Mouse (Mus musculus): ENCODE measurements around the gene Gdf9.

Gdf9 gene

DNA sequence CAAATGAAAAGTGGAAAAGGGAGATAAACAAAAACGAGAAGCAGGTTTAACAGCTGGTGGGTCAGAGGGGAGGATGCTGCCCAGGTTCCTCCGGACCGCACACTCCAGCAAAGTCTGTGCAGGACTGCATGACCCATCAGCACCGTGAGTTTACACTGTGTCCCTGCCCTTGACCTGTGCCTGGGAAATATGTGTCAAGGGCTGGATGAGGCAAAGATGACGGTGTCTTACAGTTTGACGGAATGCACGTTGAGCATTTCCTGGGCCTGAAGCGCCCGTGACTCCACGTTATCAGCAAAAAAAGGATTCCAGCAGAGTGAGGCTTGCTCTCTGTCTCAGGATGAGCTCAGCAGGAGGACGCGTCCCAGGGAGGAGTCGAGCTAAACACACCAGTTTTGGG lies 14.7 kb downstream of the Gdf9 start:
- no peak for DNase-seq (ENCODE audit: low spot score)

DNA sequence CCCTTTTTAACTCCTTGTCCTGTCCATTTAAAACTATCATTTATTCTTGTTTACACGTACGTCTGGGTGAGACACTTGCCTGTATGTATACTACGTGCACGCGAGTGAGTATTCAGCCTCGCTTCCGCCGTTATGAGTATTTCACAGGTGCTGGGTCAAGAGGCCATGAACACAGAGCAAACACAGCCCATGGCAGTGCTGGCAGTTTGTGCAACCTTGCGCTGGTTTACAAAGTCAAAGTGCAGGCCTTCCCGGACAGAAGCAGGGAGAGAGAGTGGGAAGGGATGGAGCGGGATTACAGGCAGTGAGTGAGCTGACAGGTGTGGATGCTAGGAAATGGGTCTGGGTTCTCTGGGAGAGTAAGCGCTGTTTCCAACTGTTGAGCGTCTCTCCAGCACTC lies 15.4 kb downstream of the Gdf9 start:
- DNase-seq (ENCODE audit: low spot score): no peak

DNA sequence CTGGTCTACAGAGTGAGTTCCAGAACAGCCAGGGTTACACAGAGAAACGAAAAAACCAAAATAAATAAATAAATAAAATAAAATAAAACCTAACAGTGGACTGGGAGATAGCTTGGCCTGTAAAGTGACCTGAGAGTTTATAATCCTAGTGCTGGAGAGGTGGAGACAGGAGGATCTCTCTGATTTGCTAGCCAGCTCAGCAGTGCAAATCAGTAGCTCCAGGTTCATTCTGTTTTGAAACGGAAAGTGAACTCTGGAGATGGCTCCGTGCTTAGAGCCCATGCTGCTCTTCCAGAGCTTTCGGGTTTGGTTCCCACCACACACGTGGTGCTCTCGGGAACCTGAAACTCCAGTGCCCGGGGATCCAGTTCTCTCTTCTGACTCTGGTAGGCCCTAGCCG lies 17.2 kb downstream of the Gdf9 start:
- DNase-seq (ENCODE audit: low spot score): no peak

DNA sequence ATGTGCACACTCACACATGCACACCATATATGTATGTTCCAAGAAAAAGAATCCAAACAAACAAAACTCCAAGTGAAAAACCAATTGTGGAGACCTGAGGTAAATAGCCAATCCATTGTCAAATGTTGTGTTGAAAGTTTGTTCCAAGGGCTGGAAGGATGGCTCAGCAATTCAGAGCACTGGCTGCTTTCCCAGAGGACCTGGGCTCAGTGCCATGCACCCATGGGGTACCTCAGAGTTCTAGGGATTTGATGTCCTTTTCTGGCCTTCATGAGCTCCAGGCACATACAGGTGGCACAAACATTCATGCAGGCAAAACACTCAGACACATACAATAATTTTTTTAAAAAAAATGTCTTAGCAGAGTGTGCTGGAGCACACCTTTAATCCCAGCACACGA lies 17.7 kb downstream of the Gdf9 start:
- DNase-seq (ENCODE audit: low spot score): no peak

DNA sequence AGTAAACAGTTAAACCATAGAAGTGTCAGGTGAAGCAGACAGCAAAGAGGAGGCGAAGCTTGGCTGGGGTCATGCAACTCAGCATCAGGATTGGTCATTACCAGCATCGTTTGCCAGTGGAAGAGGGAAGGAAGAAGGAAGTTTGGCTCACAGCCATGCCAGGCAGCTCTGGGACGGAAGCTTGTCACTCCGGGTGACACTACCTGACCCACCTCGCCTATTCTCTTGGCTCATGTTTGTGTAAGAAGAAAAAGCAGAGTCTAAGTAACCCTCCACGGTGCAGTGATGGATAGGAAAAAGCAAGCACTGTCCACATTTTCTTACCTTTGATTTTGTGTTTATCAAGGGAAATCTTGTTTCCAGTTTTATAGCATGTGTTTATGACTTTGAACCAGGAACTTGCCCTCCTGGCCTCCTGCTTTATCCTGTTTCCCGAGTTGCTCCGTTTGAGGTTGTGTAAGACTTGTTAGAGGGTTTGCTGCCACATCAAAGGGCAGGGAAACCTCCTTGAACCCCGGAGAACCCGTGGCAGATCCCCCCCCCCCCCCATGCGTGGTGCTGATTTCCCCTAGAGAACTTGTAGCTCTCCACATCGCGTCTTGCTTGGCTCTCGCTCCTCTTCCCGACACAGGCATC lies 19.4 kb downstream of the Gdf9 start:
- DNase-seq (ENCODE audit: low spot score): peak; percentile 34

DNA sequence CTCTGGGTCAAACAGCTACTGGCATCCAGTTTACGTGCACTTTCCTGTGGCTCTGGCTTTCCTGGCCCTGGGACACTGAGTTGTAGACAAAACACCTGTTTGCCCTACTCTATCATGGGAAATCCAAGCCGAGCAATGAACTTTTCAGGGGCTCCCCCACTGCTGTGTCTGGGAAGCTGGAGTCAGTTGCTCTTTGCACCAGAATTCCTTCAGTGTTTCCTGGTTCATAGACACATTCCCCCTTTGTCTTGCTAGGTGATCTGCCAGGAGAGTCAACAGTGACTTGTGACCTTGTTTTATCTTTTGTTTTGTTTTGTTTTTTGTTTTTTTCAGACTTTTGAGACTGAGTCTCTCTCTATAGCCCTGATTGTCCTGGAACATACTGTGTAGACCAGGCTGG lies 20.5 kb downstream of the Gdf9 start:
- no peak for DNase-seq (ENCODE audit: low spot score)

DNA sequence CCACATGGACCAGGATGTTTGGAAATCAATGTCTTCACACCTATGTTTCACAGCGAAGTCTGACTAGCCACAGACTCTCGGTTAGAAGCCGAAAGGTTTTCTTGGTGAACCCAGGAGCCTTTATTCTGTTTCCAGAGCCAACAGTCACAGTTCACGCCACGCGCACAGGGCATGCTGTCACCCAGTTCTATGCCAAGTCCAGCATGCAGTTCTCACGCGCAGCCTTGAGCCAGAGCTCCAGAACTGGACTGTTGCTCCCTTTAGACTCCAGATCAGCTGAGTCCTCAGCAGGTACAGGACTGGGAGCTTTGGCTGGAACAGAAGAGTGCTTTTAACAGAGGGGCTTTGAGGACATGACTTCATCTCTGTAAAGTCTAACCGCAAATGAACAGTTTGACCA lies 21.6 kb downstream of the Gdf9 start:
- DNase-seq (ENCODE audit: low spot score): no peak

DNA sequence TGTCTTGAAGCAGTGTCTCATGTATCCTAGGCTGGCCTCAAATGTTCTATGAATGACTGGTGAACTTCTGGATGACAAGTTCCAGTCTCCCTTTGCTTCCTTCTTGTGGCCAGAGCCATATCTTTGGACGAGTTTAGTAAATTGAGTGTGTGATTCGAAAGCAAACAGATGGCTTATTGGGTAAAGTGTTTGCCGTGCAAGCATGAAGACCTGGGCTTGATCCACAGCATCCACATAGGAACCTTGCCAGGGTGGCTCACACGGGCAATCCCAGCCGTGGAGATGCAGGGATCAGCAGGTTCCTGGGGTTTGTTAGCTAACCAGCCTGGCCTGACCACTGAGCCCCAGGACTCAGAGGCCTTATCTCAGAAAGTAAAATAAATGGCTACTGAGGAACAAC lies 22.2 kb downstream of the Gdf9 start:
- no peak for DNase-seq (ENCODE audit: low spot score)

DNA sequence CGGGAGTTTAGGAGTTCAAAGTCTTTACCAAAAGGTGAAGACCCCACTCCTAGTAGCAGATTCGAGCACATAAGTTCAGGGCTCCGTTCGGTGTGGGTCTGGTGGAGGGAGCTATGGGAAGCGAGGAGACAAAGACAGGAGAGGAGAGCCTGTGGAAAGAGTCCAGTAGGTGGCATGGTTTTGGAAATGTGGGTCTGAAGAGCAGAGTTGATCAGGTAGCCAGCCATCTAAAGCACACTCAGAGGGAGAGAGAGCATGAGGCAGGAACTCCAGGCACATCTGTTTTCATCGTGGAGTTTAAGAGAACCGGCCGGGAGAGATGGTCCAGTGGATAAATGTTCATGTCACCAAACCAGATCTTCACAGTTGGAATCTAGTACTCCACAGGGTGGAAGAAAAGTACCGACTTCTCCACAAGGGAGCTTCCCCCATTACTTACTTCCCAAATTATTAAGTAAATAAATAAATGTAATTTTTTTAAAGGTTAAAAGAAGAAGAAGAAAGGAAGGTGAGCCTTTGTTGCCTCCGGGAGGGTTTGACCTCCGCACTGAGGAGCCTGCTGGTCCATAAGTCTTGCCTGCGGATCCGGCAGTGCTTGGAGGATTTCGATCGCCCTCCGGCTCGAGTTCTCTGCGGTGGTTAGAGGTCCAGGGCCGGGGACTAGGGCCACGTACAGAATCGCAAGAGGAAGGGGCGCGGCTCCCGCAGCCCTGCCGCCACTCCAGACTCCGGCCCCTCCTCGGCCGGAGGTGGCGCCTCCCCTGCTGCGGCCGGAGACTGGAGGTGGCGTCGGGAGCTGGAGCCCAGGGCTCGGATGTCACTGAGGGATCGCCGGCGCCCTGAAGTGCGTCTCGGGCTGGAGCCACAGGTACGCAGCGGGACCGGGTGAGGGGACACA lies 25.9 kb downstream of the Gdf9 start, which contains the start of the genes Gm10447 and Shroom1:
Gene Gm10447 (minus strand): TSS at position 637 of the 898 bp plus-strand sequence.
Gene Shroom1 (plus strand): TSS at position 732 of the 898 bp plus-strand sequence.
- DNase-seq (ENCODE audit: low spot score): no peak

DNA sequence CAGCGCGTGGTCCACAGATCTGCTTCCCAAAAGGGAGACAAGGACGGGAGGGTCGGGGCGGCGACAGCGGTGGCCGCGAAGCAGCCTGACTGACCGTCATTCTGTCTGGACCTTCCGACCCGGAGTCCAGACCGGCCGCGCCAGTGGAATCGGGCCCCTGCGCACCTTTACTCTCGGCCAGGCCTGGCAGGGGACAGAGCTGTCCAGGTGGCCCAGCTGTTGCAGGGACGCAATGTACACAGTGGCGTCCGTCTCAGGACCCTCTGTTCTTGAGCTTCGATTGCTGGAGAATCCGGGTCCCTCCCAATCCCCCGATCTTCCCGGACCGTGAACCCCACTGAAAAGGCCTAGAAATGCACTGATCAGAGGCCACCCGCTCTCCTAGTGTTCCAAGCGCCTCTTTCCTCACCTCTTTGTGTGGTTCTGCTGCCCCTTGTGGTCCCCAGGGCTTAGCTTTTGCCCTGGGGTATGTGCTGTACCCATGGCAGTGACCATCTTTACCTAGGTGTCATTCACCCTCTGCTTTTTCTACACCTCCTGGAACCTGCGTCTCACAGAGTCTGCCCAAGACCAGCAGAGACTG lies 26.6 kb downstream of the Gdf9 start:
- no peak for DNase-seq (ENCODE audit: low spot score)

DNA sequence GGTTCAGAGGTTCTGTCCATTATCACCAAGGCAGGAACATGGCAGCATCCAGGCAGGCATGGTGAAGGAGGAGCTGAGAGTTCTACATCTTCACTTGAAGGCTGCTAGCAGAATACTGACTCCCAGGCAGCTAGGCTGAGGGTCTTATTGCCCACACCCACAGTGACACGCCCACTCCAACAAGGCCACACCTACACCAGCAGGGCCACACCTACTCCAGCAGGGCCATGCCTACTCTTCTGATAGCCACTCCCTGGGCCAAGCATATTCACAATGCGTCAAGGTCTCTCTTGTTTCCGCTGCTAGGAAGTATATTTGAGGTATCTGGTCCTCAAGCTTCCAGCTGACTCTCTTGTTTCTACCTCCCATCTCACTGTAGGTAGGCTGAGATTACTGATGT lies 28.2 kb downstream of the Gdf9 start:
- no peak for DNase-seq (ENCODE audit: low spot score)

DNA sequence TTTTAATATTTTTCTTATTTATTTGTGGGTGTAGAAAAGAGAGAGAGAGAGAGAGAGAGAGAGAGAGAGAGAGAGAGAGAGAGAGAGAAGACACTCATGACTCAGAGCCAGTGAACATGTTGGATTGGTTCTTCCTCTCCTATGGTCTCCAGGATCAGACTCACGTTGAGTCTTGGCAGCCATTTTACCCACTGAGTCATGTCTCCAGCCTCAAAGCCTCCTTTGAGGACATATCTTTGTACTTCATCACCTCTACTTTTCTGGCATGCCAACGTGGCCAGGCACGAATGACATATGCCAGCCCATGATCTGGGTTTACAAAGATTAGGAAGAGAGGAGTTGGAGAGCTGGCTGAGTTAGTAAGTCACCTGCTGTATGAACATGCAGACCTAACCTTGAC lies 29.4 kb downstream of the Gdf9 start:
- no peak for DNase-seq (ENCODE audit: low spot score)

DNA sequence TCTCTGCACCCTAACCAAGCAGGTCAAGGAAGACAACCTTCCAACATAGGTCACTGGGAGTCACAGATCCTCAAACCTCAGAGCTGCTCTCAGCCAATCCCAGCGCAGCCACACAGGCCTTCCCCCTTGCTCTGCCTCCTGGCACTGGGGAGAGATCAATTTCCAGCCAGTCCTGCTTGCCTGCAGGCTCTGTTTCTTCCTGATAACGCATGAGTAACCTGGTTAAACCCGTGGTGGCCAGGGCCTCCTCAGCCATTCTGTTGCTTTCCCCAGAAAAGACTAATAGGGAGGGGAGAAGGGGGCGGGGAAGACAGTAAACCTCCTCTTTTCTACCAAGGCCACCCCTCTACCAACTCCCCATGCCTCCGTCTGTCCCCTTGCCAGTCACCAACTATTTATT lies 30.9 kb downstream of the Gdf9 start:
- DNase-seq (ENCODE audit: low spot score): no peak

DNA sequence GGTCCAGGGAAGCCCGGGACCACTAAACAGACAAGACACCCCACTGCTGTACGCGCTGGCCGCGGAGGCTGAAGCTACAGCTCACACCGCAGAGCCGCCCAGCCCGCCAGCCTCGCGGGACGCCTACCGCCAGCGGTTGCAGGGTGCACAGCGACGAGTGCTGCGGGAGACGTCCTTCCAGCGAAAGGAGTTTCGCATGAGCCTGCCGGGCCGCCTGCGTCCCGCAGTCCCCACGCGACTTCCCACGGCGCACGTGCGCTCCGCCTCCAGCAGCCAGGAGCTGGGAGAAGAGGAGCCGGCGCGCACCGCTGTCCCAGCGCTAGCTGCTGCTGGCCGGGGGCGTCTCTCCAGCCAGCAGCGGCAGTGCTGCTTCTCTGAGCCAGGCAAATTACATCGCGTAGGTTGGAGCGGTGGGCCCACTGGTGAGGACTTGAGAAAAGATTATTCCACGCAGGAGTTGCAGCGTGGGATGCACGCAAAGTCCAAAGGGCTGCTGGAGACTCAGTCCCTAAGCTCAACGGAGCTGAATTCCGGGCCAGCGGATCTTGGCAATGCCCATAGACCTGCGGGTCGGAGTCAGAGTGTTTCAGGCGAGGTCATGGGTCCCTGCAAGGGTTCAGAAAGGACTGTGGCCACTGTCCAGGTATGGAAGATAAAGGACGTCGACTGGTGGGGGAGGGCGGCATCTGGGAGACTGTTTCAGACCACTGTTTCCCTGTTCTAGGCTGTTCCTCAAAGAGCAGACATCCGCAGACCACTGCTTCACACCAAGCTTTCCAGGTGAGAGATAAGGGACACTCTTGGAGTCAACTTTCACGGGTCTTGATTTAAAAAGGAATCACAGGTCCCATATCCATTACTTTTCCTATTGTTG lies 33.0 kb downstream of the Gdf9 start:
- no peak for DNase-seq (ENCODE audit: low spot score)

DNA sequence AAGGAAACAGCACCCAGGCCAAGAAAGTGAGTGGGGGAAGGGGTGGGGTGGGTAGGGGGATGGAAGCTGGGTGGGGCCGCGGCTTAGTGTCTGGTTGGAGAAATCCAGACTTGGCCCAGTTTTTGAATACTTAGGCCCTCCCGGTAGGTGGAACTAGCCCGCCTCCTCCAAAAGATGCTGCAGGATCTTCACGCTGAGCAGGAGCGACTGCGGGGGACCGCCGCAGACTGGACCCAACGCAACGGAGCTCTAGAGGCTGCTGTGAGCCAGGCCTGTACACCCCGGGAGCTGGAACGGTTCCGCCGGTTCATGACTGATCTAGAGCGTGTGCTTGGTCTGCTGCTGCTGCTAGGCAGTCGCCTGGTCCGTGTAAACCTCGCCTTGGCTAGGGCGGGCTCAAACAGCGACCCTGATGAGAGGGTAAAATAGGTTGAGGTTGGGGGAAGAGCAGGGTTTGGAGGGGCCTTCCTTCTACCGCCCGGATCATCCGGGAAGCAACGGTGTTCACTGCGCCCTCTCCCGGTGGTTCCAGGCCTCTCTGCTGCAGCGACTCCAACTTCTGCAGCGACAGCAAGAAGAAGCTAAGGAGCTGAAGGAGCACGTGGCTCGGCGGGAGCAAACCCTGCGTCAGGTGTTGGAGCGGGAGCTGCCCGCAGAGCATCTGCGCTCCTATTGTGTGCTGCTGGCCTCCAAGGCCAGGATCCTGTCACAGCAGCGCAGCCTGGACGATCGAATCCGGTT lies 35.6 kb downstream of the Gdf9 start:
- no peak for DNase-seq (ENCODE audit: low spot score)

DNA sequence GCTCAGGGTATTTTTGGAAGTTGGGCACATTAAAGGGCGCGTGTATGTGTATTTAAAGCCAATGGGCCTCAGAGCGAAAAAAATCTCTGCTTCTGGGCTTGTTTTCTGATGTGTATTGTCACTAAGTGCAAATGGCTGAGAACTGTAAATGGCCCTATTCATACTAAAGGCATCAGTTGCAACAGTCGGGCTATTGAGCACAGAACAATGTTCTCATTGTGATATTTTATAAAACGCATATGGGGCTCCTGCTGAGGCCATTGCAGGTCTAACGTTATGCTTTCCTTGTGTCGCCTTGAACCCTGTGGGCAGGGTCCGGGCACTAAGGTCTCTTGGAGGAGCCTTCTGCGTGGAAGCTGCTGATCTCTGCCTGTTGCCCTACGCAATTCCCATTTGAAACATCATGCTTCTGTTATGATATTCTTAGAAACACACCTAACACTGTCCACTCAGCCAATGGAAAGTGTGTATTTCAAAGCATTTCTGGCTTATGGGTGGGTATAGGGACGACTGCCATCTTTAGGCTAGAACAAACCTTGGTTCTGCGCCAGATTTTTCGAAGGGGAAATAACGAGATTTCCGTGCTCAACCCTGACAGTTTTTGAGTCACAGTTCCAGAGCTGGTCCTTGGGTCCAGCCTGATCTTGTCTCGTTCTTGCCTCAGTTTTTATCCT lies 38.6 kb downstream of the Gdf9 start:
- DNase-seq (ENCODE audit: low spot score): no peak

DNA sequence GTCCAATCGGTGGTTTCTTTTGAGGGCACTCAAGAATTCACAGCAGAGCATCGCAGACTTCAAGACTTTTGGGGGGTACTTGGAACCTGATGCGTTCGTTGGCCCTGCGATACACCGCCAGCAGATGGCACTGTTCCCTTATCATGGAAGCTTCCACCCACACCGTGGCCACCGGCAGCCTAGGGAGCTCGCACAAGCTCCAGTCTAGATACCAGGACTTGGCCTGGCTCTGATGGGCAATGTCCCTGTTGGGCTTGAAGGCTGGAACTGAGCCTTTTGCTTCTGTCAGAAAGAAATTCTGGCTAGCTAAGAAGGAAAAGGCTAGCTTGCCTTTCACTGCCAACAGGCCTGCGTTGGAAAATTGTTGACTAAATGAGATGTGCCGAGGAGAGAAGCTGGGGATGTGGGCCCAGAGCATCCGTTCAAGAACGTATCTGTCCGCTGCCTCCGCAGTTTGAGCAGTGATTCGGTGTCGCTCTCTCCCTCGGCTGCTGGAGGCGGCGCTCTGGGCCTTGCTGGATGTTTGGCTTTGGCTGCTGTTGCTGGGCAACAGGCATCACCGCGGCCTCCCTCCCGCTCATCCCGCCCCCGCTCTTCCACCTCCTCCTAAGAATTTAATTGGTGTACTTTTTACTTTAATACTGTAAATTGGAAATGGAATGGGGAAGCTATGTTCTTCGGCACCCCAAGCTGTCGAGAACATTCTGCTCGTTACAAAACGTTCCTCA lies 39.3 kb downstream of the Gdf9 start, which contains the start of gene Gm9837:
Gene Gm9837 (minus strand): TSS at position 512 of the 728 bp plus-strand sequence.
- peak; percentile 80 for DNase-seq (ENCODE audit: low spot score)

DNA sequence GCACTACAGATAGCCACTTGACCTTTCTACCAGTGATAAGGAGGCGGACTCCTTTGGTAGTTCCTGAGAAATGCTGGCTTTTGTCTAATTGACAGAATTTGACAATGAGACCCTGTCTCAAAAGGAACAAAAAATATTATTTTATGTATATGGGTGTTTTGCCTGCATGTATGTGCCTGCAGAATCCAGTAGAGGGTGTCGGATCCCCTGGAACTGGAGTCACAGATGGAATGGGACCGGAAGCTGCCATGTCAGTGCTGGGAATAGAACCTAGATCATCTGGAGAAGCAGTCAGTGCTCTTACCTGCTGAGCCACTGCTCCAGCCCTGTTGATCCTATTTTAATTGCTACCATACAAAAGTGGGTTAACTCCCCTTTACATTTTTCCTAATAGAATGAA lies 41.9 kb downstream of the Gdf9 start:
- DNase-seq (ENCODE audit: low spot score): no peak

DNA sequence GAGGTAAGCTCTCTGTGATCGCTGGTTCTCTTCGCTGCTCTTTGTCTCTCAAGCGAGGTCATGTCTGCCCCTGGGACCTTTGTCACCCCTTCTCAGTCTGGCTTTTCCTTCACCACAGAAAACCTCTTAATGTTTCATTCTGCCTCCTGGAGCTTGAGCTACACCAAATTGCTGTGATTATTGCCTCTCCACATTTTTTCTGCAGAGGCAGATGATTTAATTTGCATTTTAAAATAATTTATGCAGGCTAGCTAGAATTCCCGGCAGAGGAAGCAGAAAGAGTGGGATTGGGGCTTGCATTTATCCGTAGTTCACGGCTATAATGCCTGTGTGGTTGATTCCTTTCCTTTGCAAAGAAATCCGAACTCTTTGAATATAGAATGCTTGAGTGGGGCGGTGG lies 44.8 kb downstream of the Gdf9 start:
- no peak for DNase-seq (ENCODE audit: low spot score)

DNA sequence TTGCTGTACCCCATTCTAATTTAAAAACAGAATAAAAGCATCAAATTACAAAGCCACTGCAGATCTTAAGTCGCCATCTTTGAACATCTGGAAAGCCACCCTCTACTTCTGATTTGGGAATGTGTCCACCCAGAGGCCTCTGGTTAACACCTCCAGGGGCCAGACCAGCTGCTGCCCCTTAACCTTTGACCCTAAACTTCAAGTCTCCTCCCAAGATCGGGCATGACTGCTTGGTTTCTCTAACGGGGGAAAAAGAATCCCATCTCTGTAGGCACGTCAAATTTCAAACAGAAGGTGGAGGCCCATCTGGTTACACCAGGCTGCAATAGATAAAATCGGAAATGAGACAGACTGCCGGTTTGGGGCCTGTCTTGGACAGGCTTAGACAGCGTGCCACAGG lies 47.0 kb downstream of the Gdf9 start:
- DNase-seq (ENCODE audit: low spot score): no peak
